Mouse (Mus musculus) limb, embryonic 11.5 days (tissue): ENCODE results near the gene 1700030K09Rik. TPM values are rescaled to one million over a fixed set of nuclear protein-coding genes. Genes with fewer than 3 reads are reported as not detected.

ENCODE experiments used
- ATAC-seq: fragments of 200-750 bp; cut with Nextera tagmentation; 2 replicates; pipeline ENCODE4 v1.8.0; 2017; ENCODE audit warnings: low read depth; ENCODE audit not compliant: insufficient number of reproducible peaks, low FRiP score, low TSS enrichment
- DNase-seq: peaks from one replicate; pipeline ENCODE4 v3.0.0-alpha.2; 2015; ENCODE audit warnings: low spot score
- H3K27ac ChIP-seq: fragments of 300-500 bp; sonication (generic); replicated peaks from 2 replicates; pipeline ENCODE4 v1.5.1; 2014; ENCODE audit warnings: low read depth, mild to moderate bottlenecking, low read length
- H3K27me3 ChIP-seq: fragments of 300-500 bp; sonication (generic); 2 replicates; pipeline ENCODE4 v1.6.1; 2014; ENCODE audit warnings: mild to moderate bottlenecking, low read length, mixed read lengths; ENCODE audit not compliant: control insufficient read depth, insufficient read depth
- H3K36me3 ChIP-seq: fragments of 300-500 bp; sonication (generic); 2 replicates; pipeline ENCODE4 v1.6.1; 2014; ENCODE audit warnings: mild to moderate bottlenecking, low read length, moderate library complexity, mixed read lengths; ENCODE audit not compliant: control insufficient read depth, insufficient read depth
- H3K4me1 ChIP-seq: fragments of 300-500 bp; sonication (generic); 2 replicates; pipeline ENCODE4 v1.6.1; 2014; ENCODE audit warnings: low read length, mixed read lengths; ENCODE audit not compliant: control insufficient read depth, insufficient read depth
- H3K4me2 ChIP-seq: fragments of 300-500 bp; sonication (generic); 2 replicates; pipeline ENCODE4 v1.6.1; 2014; ENCODE audit warnings: low read depth, mild to moderate bottlenecking, moderate library complexity; ENCODE audit not compliant: severe bottlenecking
- H3K4me3 ChIP-seq: fragments of 300-500 bp; sonication (generic); 2 replicates; pipeline ENCODE4 v1.5.1; 2014; ENCODE audit warnings: low read depth, low read length
- H3K9ac ChIP-seq: fragments of 300-500 bp; sonication (generic); 2 replicates; pipeline ENCODE4 v1.6.1; 2014; ENCODE audit warnings: mild to moderate bottlenecking, low read length
- H3K9me3 ChIP-seq: fragments of 300-500 bp; sonication (generic); 2 replicates; pipeline ENCODE4 v1.6.1; 2016; ENCODE audit warnings: low read length; ENCODE audit not compliant: control insufficient read depth
- WGBS: fragments of 180-500 bp; shearing (Covaris S2); extraction: QIAGEN DNeasy Blood & Tissue Kit; methylation state at CpG from one replicate; pipeline ENCODE4 v1.1.7; 2014; 5-methylcytosine and 5-hydroxymethylcytosine counted together
- microRNA-seq: library from miRNA; unstranded; fragments of <30 nt; microRNA quantifications from one replicate; pipeline ENCODE4, GENCODE M21; 2016
- polyA plus RNA-seq: library from polyadenylated mRNA; unstranded; fragments of >200 nt; fragmentation: Nextera tagmentation; extraction: Ambion mirVana; gene quantifications from 2 replicates; pipeline ENCODE4 v1.2.1, GENCODE M21; 2014

1700030K09Rik gene
- polyA plus RNA-seq, 1 experiment from 2014 or later: 13.5 TPM

DNA sequence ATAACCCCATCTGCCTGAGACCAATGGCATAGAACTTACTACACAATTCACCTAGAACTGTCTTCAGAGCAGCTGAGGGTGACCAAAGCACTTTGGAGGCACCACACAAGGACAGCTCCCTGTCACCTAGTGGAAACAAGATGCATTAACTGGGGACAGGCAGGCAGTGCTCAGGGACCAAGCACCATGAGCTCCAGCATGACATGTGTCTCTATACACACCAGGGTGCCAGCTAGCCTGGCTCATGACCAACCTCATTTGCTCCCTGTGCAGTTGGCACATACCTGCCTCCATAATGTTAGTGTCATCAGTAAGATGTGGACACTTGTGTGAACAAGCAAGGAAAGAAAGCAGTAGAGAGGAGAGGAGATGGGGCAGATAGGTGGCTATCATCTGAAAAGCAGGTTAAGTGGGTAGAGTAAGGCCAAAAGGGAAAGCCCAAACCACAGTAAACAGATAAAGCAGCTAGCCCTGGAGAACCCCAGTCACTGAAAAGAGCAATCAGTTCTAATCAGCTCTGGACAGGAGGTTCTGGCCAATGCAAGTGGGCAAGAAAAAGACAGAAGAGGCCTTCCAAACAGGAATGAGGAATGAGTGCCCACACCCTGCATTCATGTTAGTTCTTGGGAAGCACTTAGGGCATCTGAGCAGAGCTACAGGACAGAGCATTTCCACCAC is 61.1 kb downstream of the 1700030K09Rik start:
- H3K9me3 ChIP-seq: no peaks in the 10 kb centered on the region
- H3K4me3 ChIP-seq: no peak overlapping the region
- no peaks in the 10 kb centered on the region; the same call in 1 of the 2 replicates for H3K36me3 ChIP-seq
- ATAC-seq (no peak), DNase-seq (no peak)
- H3K4me1 ChIP-seq: no peaks in the 10 kb centered on the region
- H3K27me3 ChIP-seq: no peaks in the 10 kb centered on the region
- H3K9ac ChIP-seq: no peak overlapping the region
- no peak overlapping the region for H3K4me2 ChIP-seq
- no peak overlapping the region for H3K27ac ChIP-seq

GRCm38 (mm10) chr8:72507505-72507904 is 63.8 kb downstream of the 1700030K09Rik start:
- Histone ChIP-seq H3K27ac (no peak overlapping the region), H3K9me3 (no peaks in the 10 kb centered on the region), H3K4me3 (no peak overlapping the region), H3K4me1 (no peaks in the 10 kb centered on the region), H3K4me2 (no peak overlapping the region), H3K36me3 (no peaks in the 10 kb centered on the region; the same call in 1 of the 2 replicates), H3K27me3 (no peaks in the 10 kb centered on the region), H3K9ac (no peak overlapping the region)
- DNase-seq: no peak
- WGBS: 96% methylated on average over 1 of the region's 1 CpGs
- no peak for ATAC-seq

Small RNAs within 50 kb of the gene (microRNA-seq; reads per million reads assigned to microRNA genes)
- 3.7 reads per million, percentile 4 among the genes with 10 or more reads in this experiment for gene Mir7068

Other genes starting within 250 kb of the 1700030K09Rik start
- gene Cib3, start 231.0 kb upstream of the 1700030K09Rik start, polyA plus RNA-seq: not detected in 2 replicates
- not detected in 2 replicates for gene Gm11034, start 230.2 kb upstream of the 1700030K09Rik start, polyA plus RNA-seq
- gene Fam32a, start 224.2 kb upstream of the 1700030K09Rik start, polyA plus RNA-seq: 66.1 and 69.3 TPM in 2 replicates
- gene Ap1m1, start 203.9 kb upstream of the 1700030K09Rik start, polyA plus RNA-seq: 117 and 118 TPM in 2 replicates
- 36.7 and 36.8 TPM in 2 replicates for gene Gm10282, start 138.6 kb upstream of the 1700030K09Rik start, polyA plus RNA-seq
- gene Klf2, start 124.8 kb upstream of the 1700030K09Rik start, polyA plus RNA-seq: 3.1 and 4.2 TPM in 2 replicates
- 82.2 and 83.7 TPM in 2 replicates for gene Eps15l1, start 22.4 kb upstream of the 1700030K09Rik start, polyA plus RNA-seq
- gene Calr3, start within 50 bp of the 1700030K09Rik start, polyA plus RNA-seq: 0.79 and 1.5 TPM in 2 replicates
- 75.7 and 91.6 TPM in 2 replicates for gene Cherp, start 31.3 kb downstream of the 1700030K09Rik start, polyA plus RNA-seq
- gene Slc35e1, start 48.7 kb downstream of the 1700030K09Rik start, polyA plus RNA-seq: 16.9 and 19.2 TPM in 2 replicates
- gene Med26, start 104.4 kb downstream of the 1700030K09Rik start, polyA plus RNA-seq: 14.8 and 16.3 TPM in 2 replicates
- 107 and 110 TPM in 2 replicates for gene Smim7, start 127.2 kb downstream of the 1700030K09Rik start, polyA plus RNA-seq
- gene Tmem38a, start 128.2 kb downstream of the 1700030K09Rik start, polyA plus RNA-seq: 10.3 and 11.2 TPM in 2 replicates
- gene Nwd1, start 202.8 kb downstream of the 1700030K09Rik start, polyA plus RNA-seq: 0.03 TPM in 1 of 2 replicates, not detected in the other